Mouse (Mus musculus) effector memory CD4-positive, alpha-beta T cell, adult 5 months (primary cell): ENCODE measurements around the gene Gm20662. TPM values are rescaled to one million over a fixed set of nuclear protein-coding genes. Genes with fewer than 3 reads are reported as not detected.

Source experiments
- polyA plus RNA-seq: library from polyadenylated mRNA; unstranded; fragments of 100-300 nt; shearing (Covaris generic); gene quantifications from one replicate; pipeline ENCODE4 v1.2.1, GENCODE M21; 2017

Gene Gm20662
- not detected for polyA plus RNA-seq

DNA sequence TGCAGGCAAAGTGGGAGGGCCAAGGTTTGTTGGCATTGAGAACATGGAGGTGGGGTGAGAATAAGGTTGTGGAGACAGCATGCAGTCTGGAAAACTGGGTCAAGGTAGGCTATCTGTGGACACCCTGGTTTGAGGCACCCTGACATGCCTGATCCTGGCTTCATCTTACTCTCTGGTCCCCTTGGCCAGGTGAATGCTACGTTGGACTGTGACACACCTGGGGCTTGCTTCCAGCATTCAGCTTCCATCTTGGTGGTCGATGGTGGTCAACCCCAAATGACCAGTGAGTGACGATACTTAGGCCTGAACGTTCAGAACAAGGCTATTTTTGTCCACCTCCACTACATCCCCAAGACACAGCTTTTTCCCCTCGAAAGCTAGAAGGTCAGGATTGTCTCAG is at the start of gene Gm20662:
Gene Gm20662 (plus strand): TSS at position 301 of the 400 bp plus-strand sequence.

DNA sequence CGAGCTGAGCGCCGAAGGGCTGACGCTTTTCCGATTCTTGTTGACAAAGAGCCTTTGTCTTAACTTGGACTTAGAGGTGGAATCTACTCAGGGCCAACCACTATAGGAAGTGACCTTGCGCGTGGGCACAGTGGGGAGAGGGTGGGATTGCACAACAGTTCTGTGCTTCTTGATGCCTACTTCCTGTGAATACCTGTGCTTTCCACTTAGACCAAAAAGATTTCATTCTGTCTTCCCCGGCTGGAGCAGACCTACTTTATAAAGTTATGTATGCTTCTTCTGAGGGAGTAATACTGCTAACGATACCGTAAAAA is 46.3 kb upstream of the Gm20662 start, which contains the start of gene Traip:
Gene Traip (plus strand): TSS at position 215 of the 314 bp plus-strand sequence.

DNA sequence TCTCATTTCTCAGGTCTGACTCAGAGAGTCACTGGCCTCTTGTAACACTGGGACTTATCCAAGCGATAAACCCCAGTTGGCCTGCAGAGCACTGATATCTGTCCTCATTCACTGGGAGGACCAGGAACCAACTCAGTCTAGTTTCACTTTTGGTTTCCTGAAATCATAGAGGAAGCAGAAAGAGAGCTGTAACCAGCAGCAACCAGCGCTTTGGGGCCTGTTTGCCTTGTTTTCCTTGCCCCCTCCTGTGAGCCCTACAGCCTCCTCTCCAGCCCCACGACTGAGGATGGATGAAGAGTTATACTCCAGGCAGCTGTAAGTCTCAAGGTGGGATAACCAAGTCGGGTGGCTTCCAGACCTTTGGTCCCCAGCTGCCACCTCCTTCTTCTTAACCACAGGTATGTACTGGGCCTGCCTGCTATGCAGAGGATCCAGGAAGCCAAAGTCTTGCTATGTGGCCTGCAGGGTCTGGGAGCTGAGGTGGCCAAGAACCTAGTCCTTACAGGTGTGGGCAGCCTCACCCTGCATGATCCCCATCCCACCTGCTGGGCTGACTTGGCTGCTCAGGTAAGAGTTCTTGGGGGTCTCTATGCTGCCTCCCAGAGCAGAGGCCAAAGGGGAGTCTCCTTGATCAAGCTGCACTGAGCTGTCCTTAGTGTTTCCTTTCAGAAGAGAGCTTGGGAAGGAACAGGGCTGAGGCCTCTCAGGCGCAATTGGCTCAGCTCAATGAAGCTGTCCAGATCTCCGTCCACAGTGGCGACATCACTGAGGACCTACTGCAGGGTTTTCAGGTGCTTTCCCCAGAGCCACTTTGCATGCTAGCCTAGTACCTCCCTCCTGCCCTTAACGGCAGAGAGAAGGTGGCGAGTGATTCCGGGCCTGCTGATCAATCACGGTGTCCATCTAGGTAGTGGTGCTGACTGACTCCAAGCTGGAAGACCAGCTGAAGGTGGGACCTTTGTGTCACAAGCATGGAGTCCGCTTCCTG is 20.5 kb upstream of the Gm20662 start, which contains the start of gene Uba7:
Gene Uba7 (plus strand): TSS at position 107 of the 988 bp plus-strand sequence.

DNA sequence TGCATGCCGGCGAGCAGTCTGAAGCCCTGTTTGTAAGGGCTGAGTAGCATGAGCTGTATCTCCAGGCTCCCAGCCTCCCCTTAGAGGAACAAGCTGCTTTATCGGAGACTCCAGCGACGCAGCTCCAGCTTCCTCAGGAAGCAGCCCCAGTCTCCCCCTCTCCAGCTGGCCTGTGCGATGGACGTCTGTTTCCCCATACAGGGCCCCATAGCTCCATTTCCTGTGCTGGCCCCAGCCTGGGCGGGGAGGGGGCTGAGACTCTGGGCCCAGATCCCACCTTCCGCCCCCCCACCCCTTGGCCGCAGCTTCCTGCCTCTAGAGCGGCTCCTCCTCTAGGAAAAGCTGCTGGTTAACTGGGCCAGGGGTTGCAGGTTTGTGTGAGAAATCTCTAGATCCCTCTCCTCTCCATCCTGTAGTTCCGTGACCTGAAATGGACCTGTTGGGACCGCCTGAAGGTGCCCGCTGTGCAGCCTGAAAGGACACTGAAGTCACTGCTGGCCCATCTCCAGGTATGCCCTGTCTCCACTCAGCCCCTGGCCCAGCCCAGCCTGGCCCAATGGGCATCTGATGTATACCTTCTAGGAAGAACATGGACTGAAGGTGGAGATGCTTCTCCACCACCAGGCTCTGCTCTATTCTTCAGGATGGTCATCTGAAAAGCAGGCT is 13.3 kb upstream of the Gm20662 start, which contains the start of gene Gm20661:
Gene Gm20661 (plus strand): TSS at position 378 of the 666 bp plus-strand sequence.

DNA sequence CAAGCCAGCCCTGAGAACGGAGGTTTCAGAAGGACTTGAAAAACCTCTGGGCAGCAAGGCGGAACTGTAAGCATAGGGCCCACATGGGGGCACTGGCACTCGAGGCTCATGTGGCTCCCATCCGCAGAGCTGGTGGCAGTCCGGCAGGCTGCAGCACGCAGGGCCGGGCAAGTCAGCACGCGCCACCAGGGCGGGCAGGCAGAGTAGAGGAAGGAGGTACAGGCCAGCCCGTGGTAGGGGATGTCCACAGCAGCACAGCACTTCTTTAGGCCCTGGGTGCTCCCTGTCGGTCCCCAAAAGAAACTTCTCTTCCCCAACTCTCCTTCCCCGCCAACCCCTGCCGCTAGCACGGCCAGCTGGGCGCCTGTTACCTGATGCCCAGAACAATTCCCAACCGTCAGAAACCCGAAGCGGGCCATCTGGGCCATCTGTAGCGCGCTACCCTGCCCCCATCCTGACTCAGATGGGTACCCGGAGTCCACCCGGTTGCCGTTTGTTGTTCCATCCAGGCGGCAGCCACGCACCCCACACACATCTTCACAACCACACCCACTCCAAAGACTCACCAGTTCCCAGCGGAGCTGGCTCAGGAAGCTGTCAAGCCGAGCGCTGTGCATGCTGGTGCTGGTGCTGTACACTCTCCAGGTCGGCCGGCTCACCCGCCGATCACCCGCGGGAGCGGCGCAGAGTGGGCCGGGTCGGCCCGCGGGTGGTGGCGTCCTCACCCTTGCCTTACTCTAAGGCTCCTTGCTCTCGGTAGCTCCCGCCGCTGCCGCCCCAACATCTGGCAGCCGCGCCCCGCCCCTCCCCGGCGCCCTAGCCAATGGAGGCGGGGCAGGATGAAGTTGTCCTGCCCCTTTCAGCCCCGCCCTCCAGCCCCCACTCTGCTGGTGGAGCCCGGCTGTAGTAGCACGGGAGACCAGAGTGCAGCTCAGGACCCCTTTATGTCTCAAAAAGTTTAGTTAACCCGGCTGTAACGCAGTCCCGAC is 10.7 kb upstream of the Gm20662 start, which contains the start of gene Inka1:
Gene Inka1 (minus strand): TSS at position 749 of the 989 bp plus-strand sequence.

DNA sequence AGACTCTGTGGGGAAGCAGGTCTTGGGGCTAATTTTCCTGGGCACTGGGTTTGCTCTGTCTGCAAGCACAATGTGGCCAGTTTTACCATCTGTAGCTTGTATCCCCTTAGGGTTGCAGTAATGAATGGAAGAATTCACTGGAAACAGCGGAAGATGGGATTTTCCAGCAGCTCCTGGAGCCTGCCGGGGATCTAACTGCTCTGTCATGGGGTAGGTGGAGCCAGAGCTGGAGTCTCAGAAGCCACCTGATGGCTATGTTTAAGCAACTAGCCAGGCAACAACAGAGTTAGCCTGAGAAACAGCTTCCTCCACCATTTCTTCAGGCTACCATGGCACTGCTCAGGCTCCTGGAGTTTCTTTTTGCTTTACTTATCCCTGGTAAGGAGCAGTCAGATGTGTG is 4.0 kb upstream of the Gm20662 start, which contains the start of gene Cdhr4:
Gene Cdhr4 (plus strand): TSS at position 301 of the 400 bp plus-strand sequence.

DNA sequence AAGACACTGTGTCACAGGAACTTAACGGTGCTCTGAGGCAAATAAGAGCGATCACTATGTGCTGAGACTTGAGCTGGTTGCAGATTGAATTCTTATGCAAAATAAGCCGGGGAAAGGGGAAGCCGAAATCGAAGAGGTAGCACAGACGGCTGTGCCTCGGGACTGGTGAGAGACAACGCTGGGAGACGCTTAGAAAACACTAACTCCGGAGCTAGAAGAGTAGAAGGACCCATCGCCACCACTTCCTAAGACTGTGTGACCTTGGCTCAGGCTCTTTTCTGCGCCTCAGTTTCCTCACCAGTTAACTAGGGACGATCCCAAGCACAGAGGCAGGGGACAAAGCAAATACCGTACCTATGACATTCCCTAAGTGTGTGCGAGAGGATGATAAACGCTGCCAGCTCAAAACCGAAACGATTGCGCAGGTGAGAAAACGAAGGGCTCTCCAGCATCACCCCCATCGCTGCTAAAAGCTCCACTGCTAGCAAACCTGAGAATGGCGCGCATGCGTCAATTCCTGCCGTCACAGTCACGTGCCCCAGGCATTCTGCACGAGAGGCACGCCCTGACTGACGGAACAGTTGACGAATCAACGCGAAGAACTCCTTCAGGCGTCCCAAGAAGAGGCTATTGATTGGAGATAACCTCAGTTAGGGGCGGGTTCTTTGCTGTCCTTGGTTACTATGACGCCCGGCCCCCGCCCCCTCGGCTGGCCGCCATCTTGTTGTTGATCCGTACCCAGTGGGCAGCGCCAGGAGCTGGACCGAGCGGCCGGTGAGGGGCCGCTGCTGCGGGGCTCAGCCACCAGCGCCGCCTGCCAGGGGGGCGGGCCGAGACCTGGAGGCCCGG is 6.0 kb downstream of the Gm20662 start, which contains the start of gene Ip6k1:
Gene Ip6k1 (plus strand): TSS at position 580 of the 849 bp plus-strand sequence.

DNA sequence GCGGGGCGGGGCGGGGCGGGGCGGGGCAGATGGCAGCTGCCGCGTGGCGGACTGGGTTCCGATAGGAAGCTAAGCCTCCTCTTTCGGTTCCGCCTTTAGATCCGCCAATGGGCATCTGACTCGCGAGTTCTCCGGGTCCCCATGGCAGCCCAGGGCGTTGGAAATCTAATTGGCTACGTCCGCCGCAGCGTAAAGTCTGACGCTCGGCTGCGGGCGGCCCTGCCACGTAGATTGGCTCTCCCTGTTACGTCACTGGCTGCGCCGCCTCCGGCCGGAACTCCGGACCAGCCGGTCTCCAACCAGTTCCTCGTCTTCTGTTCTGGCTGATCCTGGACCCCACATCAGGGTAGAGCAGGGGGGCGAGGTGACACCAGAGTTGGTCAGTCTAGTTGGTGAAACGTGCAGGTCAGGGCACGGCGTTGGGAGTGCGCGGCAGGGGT is 52.9 kb downstream of the Gm20662 start, which contains the start of gene Gmppb:
Gene Gmppb (plus strand): TSS at position 227 of the 440 bp plus-strand sequence.

DNA sequence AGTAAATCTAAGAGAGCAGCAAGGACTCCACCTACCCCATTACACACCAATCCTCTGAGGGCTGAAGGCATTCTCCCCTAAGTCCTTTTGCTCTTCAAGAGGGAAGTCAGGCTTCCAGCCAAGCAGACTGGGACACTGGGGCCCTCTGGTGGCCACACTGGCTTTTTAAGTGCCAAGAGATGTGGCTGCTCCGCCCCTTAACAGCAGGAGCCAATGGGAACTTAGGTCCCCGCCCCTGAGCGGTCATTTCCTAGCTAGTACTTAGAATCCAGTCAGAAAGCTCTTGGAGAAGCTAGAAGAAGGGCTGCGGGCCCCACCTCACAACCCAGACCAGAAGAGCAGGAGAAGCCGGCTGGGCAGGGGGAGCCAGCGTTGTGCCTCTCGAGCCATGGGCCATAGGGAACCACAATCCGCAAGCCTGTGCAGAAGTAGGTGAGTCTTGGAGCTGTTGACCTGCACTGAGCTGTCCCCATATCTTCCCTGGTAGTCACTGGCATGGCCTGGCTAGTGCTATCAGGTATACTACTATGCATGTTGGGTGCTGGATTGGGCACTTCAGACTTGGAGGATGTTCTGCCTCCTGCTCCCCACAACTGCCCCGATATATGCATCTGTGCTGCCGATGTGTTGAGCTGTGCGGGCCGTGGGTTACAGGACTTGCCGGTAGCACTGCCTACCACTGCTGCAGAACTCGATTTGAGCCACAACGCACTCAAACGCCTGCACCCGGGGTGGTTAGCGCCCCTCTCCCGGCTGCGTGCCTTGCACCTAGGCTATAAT is 56.9 kb downstream of the Gm20662 start, which contains the start of gene Amigo3:
Gene Amigo3 (plus strand): TSS at position 275 of the 780 bp plus-strand sequence.

DNA sequence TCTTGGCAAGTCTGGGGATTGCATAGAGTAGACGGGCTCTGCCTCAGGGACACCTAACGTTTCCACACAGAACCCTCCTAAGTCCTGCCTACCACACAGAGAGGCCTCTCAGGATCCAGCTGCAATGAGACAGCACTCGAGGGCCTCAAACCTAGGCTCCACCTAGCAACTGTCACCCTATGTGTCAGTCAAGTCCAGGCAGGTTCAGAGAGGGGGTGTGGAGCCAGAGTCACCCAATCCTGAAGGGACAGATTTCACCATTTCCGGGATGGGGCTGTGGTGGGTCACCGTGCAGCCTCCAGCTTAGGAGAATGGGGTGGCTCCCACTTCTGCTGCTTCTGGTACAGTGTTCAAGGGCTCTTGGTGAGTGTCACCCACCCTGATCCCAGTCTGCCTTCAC is 84.0 kb downstream of the Gm20662 start, which contains the start of gene Mst1:
Gene Mst1 (plus strand): TSS at position 269 of the 400 bp plus-strand sequence.

DNA sequence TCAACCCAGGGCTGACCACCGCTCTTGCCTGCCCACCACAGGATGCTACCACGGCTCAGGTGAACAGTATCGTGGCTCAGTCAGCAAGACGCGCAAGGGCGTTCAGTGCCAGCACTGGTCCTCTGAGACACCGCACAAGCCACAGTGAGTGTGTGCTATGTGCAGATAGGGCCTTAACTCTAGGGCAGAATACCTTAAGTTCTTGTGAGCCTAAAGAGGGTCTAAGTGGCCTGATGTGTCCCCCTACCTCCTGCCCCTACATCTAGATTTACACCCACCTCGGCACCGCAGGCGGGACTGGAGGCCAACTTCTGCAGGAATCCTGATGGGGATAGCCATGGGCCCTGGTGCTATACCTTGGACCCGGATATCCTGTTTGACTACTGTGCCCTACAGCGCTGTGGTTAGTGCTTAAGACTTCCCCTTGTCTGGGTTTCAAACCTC is 86.9 kb downstream of the Gm20662 start, which contains the start of gene Rnf123:
Gene Rnf123 (minus strand): TSS at position 359 of the 444 bp plus-strand sequence.

DNA sequence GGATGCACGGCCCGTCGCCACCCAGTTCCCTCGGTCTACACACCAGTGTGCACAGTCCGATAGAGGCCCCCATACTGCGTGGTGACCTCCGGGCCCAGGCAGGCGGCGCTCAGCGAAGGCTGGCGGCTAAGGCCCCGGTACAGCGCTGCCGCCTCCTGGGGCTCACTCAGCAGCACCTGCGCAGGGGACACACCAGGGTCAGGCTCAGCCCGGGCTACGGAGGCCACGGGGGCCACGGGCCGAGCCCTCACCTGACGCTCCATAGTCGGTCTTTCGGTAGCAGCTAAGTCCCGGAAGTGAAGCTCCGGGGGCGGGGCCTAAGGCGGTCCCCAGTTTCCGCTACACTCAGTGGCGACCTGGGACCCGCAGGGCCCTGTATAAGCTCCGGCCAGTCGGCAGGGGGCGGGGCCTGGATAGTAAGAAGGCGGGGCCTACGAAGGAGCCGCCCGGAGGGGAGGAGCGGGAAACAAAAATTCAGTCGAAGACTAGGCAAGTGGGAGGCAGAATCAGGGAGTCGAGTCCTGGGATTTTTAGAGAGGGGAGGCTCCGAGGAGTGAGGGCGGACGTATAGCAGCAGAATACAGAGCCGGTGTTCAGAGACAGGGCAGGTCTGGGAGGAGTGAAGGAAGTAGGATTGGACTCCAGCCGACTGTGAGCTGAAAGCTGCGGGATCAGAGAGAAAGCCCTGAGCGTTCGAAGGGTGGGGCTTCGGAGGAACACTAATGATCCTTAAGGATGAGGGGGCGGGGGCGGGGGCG is 98.2 kb downstream of the Gm20662 start, which contains the start of gene Apeh:
Gene Apeh (minus strand): TSS at position 423 of the 758 bp plus-strand sequence.

Other genes starting within 250 kb of the Gm20662 start
- gene Rbm5, start 225.4 kb upstream of the Gm20662 start, polyA plus RNA-seq = 306 TPM
- 110 TPM for gene Rbm6, start 123.1 kb upstream of the Gm20662 start, polyA plus RNA-seq
- gene Mon1a, start 108.2 kb upstream of the Gm20662 start, polyA plus RNA-seq = 19.9 TPM
- gene Mst1r, start 89.5 kb upstream of the Gm20662 start, polyA plus RNA-seq = not detected
- gene Actl11, start 67.9 kb upstream of the Gm20662 start, polyA plus RNA-seq = not detected
- gene Camkv, start 60.7 kb upstream of the Gm20662 start, polyA plus RNA-seq = not detected
- 2.0 TPM for gene Traip, start 46.2 kb upstream of the Gm20662 start, polyA plus RNA-seq
- 150 TPM for gene Uba7, start 20.8 kb upstream of the Gm20662 start, polyA plus RNA-seq
- gene Gm20661, start 13.3 kb upstream of the Gm20662 start, polyA plus RNA-seq = not detected
- gene Inka1, start 10.5 kb upstream of the Gm20662 start, polyA plus RNA-seq = 0.61 TPM
- gene Cdhr4, start 3.9 kb upstream of the Gm20662 start, polyA plus RNA-seq = not detected
- 146 TPM for gene Ip6k1, start 6.2 kb downstream of the Gm20662 start, polyA plus RNA-seq
- 25.0 TPM for gene Gmppb, start 52.9 kb downstream of the Gm20662 start, polyA plus RNA-seq
- 1.4 TPM for gene Amigo3, start 56.8 kb downstream of the Gm20662 start, polyA plus RNA-seq
- gene Mst1, start 84.1 kb downstream of the Gm20662 start, polyA plus RNA-seq = 3.1 TPM
- gene Rnf123, start 87.0 kb downstream of the Gm20662 start, polyA plus RNA-seq = 110 TPM
- gene Apeh, start 98.3 kb downstream of the Gm20662 start, polyA plus RNA-seq = 54.4 TPM
- gene Bsn, start 194.0 kb downstream of the Gm20662 start, polyA plus RNA-seq = 0.30 TPM